Mouse (Mus musculus): Measurements from ENCODE around the gene Brd2. TPM values are rescaled to one million over a fixed set of nuclear protein-coding genes. Genes with fewer than 3 reads are reported as not detected.

The Brd2 gene
- total and polyA plus RNA-seq, 3 experiments: 99.5 to 252 (median 189) TPM

GRCm38 (mm10) chr17:34134451-34134850 lies 12.0 kb upstream of the Brd2 start:
- TF ChIP-seq MYB (IDR thresholded peaks at IDR 0.05; ENCODE audit: low read depth, low read length): no peak
- TF ChIP-seq POLR2AphosphoS2 (IDR thresholded peaks at IDR 0.05; ENCODE audit: low read length): no peak
- no peak for TF ChIP-seq NRF1 (IDR thresholded peaks at IDR 0.05; ENCODE audit: insufficient read depth, low read depth, low read length, poor library complexity, severe bottlenecking)
- TF ChIP-seq ETS1 (IDR thresholded peaks at IDR 0.05; ENCODE audit: low read depth, low read length): no peak
- Histone ChIP-seq H3K4me1 (ENCODE audit: control insufficient read depth in 1 of 2, insufficient read depth in 2 of 2, low read length in 2 of 2) (peaks cover 0 to 7% of the 10 kb centered on the region in 2 experiments; a peak in 1 of 4 replicates), H3K36me3 (ENCODE audit: control insufficient read depth in 1 of 2, insufficient read depth in 2 of 2, low read length in 2 of 2) (peaks cover 0 to 3% of the 10 kb centered on the region in 2 experiments; a peak in 1 of 4 replicates), H3K4me3 (ENCODE audit: control insufficient read depth in 1 of 2, insufficient read depth in 1 of 2, low read depth in 2 of 2, low read length in 2 of 2) (no peak overlapping the region), H3K9ac (ENCODE audit: control insufficient read depth, low read depth, low read length, poor library complexity, severe bottlenecking) (no peak overlapping the region), H3K79me2 (ENCODE audit: control insufficient read depth, insufficient read depth, low read length, poor library complexity) (no peaks in the 10 kb centered on the region), H3K9me3 (replicated peaks; ENCODE audit: insufficient read depth, low read length) (no peaks in the 10 kb centered on the region), H3K27ac (ENCODE audit: control insufficient read depth, low read depth, low read length) (no peak overlapping the region), H3K27me3 (ENCODE audit: control insufficient read depth in 1 of 2, insufficient read depth in 2 of 2, low read length in 2 of 2) (no peaks in the 10 kb centered on the region)
- no peak for DNase-seq (ENCODE audit: low read depth, low spot score)

- no peaks in the 10 kb centered on the region for H3K27me3 ChIP-seq (ENCODE audit: control insufficient read depth in 1 of 2, insufficient read depth in 2 of 2, low read length in 2 of 2)
- no peak overlapping the region for H3K4me3 ChIP-seq (ENCODE audit: control insufficient read depth in 1 of 2, insufficient read depth in 1 of 2, low read depth in 2 of 2, low read length in 2 of 2)
- no peak for DNase-seq (ENCODE audit: low read depth, low spot score)
- peaks cover 0 to 7% of the 10 kb centered on the region in 2 experiments; a peak in 1 of 4 replicates for H3K4me1 ChIP-seq (ENCODE audit: control insufficient read depth in 1 of 2, insufficient read depth in 2 of 2, low read length in 2 of 2)
- H3K36me3 ChIP-seq (ENCODE audit: control insufficient read depth in 1 of 2, insufficient read depth in 2 of 2, low read length in 2 of 2): peaks cover 0 to 3% of the 10 kb centered on the region in 2 experiments; a peak in 1 of 4 replicates
- H3K27ac ChIP-seq (ENCODE audit: control insufficient read depth, low read depth, low read length): no peak overlapping the region
- no peaks in the 10 kb centered on the region for H3K9me3 ChIP-seq (replicated peaks; ENCODE audit: insufficient read depth, low read length)
- no peaks in the 10 kb centered on the region for H3K79me2 ChIP-seq (ENCODE audit: control insufficient read depth, insufficient read depth, low read length, poor library complexity)
- H3K9ac ChIP-seq (ENCODE audit: control insufficient read depth, low read depth, low read length, poor library complexity, severe bottlenecking): no peak overlapping the region
- TF ChIP-seq CTCF (IDR thresholded peaks at IDR 0.05 in 2 of 3, conservative IDR thresholded peaks at IDR 0.05 in 1 of 3; ENCODE audit: control insufficient read depth in 1 of 3, insufficient read depth in 1 of 3, low read depth in 2 of 3, low read length in 3 of 3, poor library complexity in 1 of 3, severe bottlenecking in 1 of 3) (peak; percentile 22 to 45 (median 24); a peak in 5 of 6 replicates), MAX (IDR thresholded peaks at IDR 0.05; ENCODE audit: low read length) (no peak)
Measured at GRCm38 (mm10) chr17:34133289-34133688, 10.9 kb upstream of the Brd2 start.

GRCm38 (mm10) chr17:34131911-34132310 lies 9.5 kb upstream of the Brd2 start:
- Histone ChIP-seq H3K4me1 (ENCODE audit: control insufficient read depth in 1 of 2, insufficient read depth in 2 of 2, low read length in 2 of 2) (peaks cover 3 to 17% of the 10 kb centered on the region in 2 experiments), H3K4me3 (ENCODE audit: control insufficient read depth in 1 of 2, insufficient read depth in 1 of 2, low read depth in 2 of 2, low read length in 2 of 2) (no peak overlapping the region), H3K27me3 (ENCODE audit: control insufficient read depth in 1 of 2, insufficient read depth in 2 of 2, low read length in 2 of 2) (no peaks in the 10 kb centered on the region), H3K9ac (ENCODE audit: control insufficient read depth, low read depth, low read length, poor library complexity, severe bottlenecking) (no peak overlapping the region), H3K9me3 (replicated peaks; ENCODE audit: insufficient read depth, low read length) (no peaks in the 10 kb centered on the region), H3K27ac (ENCODE audit: control insufficient read depth, low read depth, low read length) (no peak overlapping the region), H3K36me3 (ENCODE audit: control insufficient read depth in 1 of 2, insufficient read depth in 2 of 2, low read length in 2 of 2) (peaks cover 0 to 11% of the 10 kb centered on the region in 2 experiments; a peak in 2 of 4 replicates), H3K79me2 (ENCODE audit: control insufficient read depth, insufficient read depth, low read length, poor library complexity) (no peaks in the 10 kb centered on the region)
- no peak for TF ChIP-seq TAL1 (IDR thresholded peaks at IDR 0.05; ENCODE audit: low read length)
- DNase-seq (ENCODE audit: low read depth, low spot score): no peak
